Mouse (Mus musculus) stomach, postnatal 0 days (tissue): ENCODE measurements around the gene Nrarp.

Experiments
- CTCF ChIP-seq: IDR thresholded peaks from 2 replicates; pipeline ENCODE4 v1.5.1; 2016; ENCODE audit warnings: antibody characterized with exemption, low read depth, mild to moderate bottlenecking, moderate library complexity
- EP300 ChIP-seq: optimal IDR thresholded peaks from 2 replicates; pipeline ENCODE3; 2016; ENCODE audit warnings: antibody characterized with exemption

GRCm38 (mm10) chr2:25180973-25181890 lies 674 bp downstream of the Nrarp start:
- TF ChIP-seq CTCF, result peak; percentile 34; the same call in 1 of the 2 replicates
- TF ChIP-seq EP300, result no peak
